Mouse (Mus musculus) kidney, embryonic 14.5 days (tissue): ENCODE measurements at regions not wholly inside any gene's neighbourhood (a gene's known extent, or its start where the extent isn't known, plus 50 kb on each side); places are given as distances from the start of the nearest gene placed in this dataset.

ENCODE experiments used
- ATAC-seq: fragments of 200-750 bp; cut with Nextera tagmentation; 2 replicates; pipeline ENCODE4 v1.8.0; 2017; ENCODE audit warnings: moderate number of reproducible peaks, mild to moderate bottlenecking, moderate TSS enrichment, moderate library complexity; ENCODE audit not compliant: low FRiP score, low TSS enrichment
- H3K27ac ChIP-seq: fragments of 300-500 bp; sonication (generic); 2 replicates; pipeline ENCODE4 v1.5.1; 2014; ENCODE audit warnings: low read depth, mild to moderate bottlenecking, low read length, moderate library complexity, mixed read lengths
- H3K27me3 ChIP-seq: fragments of 300-500 bp; sonication (generic); 2 replicates; pipeline ENCODE4 v1.6.1; 2014; ENCODE audit warnings: mild to moderate bottlenecking, low read length; ENCODE audit not compliant: control insufficient read depth, insufficient read depth
- H3K36me3 ChIP-seq: fragments of 300-500 bp; sonication (generic); 2 replicates; pipeline ENCODE4 v1.6.1; 2014; ENCODE audit warnings: low read length, mixed read lengths; ENCODE audit not compliant: control insufficient read depth, insufficient read depth
- H3K4me1 ChIP-seq: fragments of 300-500 bp; sonication (generic); 2 replicates; pipeline ENCODE4 v1.6.1; 2014; ENCODE audit warnings: low read length, mixed read lengths; ENCODE audit not compliant: control insufficient read depth, insufficient read depth
- H3K4me2 ChIP-seq: fragments of 300-500 bp; sonication (generic); replicated peaks from 2 replicates; pipeline ENCODE4 v1.6.1; 2014; ENCODE audit warnings: low read depth, mild to moderate bottlenecking, low read length
- H3K4me3 ChIP-seq: fragments of 300-500 bp; sonication (generic); 2 replicates; pipeline ENCODE4 v1.5.1; 2014; ENCODE audit warnings: mild to moderate bottlenecking, low read length
- H3K9ac ChIP-seq: fragments of 300-500 bp; sonication (generic); 2 replicates; pipeline ENCODE4 v1.6.1; 2014; ENCODE audit warnings: low read depth, mild to moderate bottlenecking, low read length, moderate library complexity
- H3K9me3 ChIP-seq: fragments of 300-500 bp; sonication (generic); 2 replicates; pipeline ENCODE4 v1.6.1; 2016; ENCODE audit warnings: low read length; ENCODE audit not compliant: control insufficient read depth
- WGBS: fragments of 180-500 bp; shearing (Covaris S2); extraction: QIAGEN DNeasy Blood & Tissue Kit; methylation state at CpG from one replicate; pipeline ENCODE4 v1.1.7; 2014; 5-methylcytosine and 5-hydroxymethylcytosine counted together

DNA sequence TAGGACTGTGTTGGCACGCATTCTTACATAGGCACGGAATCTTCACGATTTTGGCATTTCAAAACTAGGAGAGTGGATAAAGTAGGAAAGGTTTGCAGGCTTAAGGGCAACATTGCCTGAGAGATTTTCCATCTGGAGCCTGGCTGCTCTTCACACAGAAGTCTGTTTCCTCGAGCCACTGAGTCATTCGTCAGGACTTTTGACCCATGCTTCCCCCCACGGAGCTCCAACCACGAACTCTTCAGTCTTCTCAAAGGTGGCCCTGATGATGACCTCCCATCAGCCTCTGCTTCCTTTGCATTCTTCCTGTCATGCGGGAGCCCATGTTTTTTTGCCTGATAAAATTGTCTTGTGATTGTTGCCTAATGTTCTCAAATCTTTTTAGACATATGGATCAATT lies 365.5 kb upstream of the Slc35b3 start:
- 52% methylated on average over 8 of the region's 8 CpGs for WGBS
- Histone ChIP-seq H3K36me3 (no peaks in the 10 kb centered on the region), H3K9ac (no peak overlapping the region), H3K4me2 (no peak overlapping the region), H3K4me3 (no peak overlapping the region), H3K4me1 (no peaks in the 10 kb centered on the region), H3K27me3 (no peaks in the 10 kb centered on the region), H3K27ac (no peak overlapping the region), H3K9me3 (no peaks in the 10 kb centered on the region)
- ATAC-seq: no peak

DNA sequence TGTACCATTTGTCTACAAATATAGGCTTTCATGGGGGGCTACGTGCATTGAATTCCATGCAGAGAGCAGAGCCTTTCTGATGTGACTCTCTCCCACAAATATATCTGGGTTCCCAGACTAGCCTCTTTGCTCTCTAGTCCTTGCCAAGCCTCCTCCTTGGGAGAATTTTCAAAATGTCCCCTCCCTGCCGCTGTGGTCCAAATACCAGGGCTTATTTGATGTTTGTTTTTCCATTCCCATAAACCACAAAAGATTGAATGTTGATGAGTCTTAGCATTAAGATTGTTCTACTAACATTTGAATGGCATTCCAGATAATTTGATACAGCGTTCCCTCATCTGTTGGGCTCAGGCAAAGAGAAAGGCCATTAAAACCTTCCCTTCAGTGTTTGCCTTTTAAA lies 360.4 kb upstream of the Slc35b3 start:
- Histone ChIP-seq H3K9ac (no peak overlapping the region), H3K27me3 (no peaks in the 10 kb centered on the region), H3K9me3 (no peaks in the 10 kb centered on the region), H3K4me1 (no peaks in the 10 kb centered on the region), H3K4me3 (no peak overlapping the region), H3K36me3 (no peaks in the 10 kb centered on the region), H3K4me2 (no peak overlapping the region), H3K27ac (no peak overlapping the region)
- WGBS: 84% methylated on average over 3 of the region's 3 CpGs
- ATAC-seq: no peak

DNA sequence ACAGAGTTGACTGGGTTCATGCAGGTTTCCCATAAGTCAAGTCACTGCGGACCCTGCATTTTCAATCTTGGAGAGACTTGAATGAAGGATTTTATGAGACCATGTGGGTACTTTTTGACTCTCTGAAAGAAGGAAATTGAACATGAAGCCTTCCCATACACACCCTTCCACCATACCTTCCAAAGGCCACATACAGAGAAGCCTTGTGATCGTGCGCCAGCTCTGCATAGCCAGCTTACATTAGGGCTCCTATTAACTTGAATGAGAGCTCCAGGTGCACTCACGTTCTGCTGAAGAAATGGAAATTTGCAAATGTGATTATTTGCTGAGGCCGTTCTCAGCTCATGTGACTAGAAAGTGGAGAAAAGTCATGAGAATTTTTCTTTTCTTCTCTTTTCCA lies 349.1 kb upstream of the Slc35b3 start:
- no peaks in the 10 kb centered on the region for H3K9me3 ChIP-seq
- H3K36me3 ChIP-seq: no peaks in the 10 kb centered on the region
- H3K4me3 ChIP-seq: no peak overlapping the region
- no peak overlapping the region for H3K27ac ChIP-seq
- 91% methylated on average over 5 of the region's 5 CpGs for WGBS
- H3K4me2 ChIP-seq: no peak overlapping the region
- no peak overlapping the region for H3K9ac ChIP-seq
- no peak for ATAC-seq
- no peaks in the 10 kb centered on the region for H3K27me3 ChIP-seq
- H3K4me1 ChIP-seq: no peaks in the 10 kb centered on the region

DNA sequence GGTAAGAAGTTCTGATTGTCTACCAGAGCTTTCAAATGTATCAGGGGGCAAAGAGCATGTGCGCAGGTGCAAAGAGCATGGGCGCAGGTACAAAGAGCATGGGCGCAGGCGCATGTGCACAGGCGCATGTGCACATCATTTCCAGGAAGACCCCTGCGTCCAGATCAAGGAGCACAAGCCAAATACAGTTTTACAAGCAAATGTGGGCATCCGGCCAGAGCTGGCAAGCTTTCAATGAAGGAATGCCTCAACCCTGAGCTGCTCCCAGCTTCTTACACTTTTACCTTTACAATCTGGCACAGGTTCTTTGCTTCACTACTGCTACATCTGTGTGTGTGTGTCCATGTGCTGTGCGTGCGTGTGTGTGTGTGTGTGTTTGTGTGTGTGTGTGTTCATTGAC lies 347.2 kb upstream of the Slc35b3 start:
- WGBS: 92% methylated on average over 9 of the region's 9 CpGs
- Histone ChIP-seq H3K4me3 (no peak overlapping the region), H3K27me3 (no peaks in the 10 kb centered on the region), H3K4me2 (no peak overlapping the region), H3K36me3 (no peaks in the 10 kb centered on the region), H3K9me3 (no peaks in the 10 kb centered on the region), H3K27ac (no peak overlapping the region), H3K9ac (no peak overlapping the region), H3K4me1 (no peaks in the 10 kb centered on the region)
- no peak for ATAC-seq

DNA sequence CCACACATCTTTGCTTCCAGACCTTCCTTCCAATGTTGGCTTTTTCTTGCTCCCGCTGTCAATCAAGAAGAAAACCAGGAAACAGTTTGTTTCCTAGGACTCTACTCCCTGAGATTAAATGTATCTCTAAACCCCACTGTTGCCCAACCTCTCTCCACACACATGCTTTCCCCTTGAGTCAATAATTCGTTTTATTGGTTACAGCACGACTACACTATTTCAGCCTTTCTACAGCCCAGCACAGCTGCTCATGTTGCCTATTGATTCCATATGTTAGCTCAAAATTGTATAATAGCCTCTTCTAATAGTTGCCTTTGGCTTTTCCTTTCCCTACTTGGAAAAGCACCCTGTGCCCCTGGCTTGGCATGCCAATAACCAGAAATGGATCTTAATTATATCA lies 346.2 kb upstream of the Slc35b3 start:
- H3K4me2 ChIP-seq: no peak overlapping the region

DNA sequence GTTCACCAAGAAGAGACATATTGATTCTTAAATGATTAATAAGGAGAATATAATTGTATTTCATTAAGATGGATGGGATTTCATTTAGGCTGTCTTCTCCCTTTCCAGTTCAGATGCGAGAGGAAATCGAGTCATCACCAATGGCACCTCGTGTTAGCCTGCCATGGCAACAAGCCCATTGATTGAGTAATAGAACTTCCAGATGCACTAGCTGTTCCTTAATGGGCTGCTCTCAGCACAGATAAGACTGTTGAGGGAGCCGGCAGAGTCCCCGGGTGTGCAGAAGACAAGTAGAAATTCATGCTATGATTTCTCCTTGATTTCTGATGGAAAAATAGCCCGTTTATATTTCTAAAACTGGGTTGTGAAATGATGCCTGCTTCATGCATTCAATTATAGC lies 336.5 kb upstream of the Slc35b3 start:
- no peaks in the 10 kb centered on the region for H3K9me3 ChIP-seq
- H3K4me3 ChIP-seq: no peak overlapping the region
- 85% methylated on average over 6 of the region's 6 CpGs for WGBS
- H3K27me3 ChIP-seq: no peaks in the 10 kb centered on the region
- no peaks in the 10 kb centered on the region for H3K36me3 ChIP-seq
- H3K4me2 ChIP-seq: no peak overlapping the region
- no peak overlapping the region for H3K9ac ChIP-seq
- H3K4me1 ChIP-seq: no peaks in the 10 kb centered on the region
- no peak overlapping the region for H3K27ac ChIP-seq
- no peak for ATAC-seq

More for the DNA sequence above, 346.2 kb upstream of the Slc35b3 start:
- no peaks in the 10 kb centered on the region for H3K27me3 ChIP-seq
- no peaks in the 10 kb centered on the region for H3K4me1 ChIP-seq
- no peak overlapping the region for H3K27ac ChIP-seq
- no peaks in the 10 kb centered on the region for H3K9me3 ChIP-seq
- ATAC-seq: no peak
- H3K4me3 ChIP-seq: no peak overlapping the region
- H3K36me3 ChIP-seq: no peaks in the 10 kb centered on the region
- no peak overlapping the region for H3K9ac ChIP-seq
- WGBS: 72% methylated on average over 3 of the region's 3 CpGs

DNA sequence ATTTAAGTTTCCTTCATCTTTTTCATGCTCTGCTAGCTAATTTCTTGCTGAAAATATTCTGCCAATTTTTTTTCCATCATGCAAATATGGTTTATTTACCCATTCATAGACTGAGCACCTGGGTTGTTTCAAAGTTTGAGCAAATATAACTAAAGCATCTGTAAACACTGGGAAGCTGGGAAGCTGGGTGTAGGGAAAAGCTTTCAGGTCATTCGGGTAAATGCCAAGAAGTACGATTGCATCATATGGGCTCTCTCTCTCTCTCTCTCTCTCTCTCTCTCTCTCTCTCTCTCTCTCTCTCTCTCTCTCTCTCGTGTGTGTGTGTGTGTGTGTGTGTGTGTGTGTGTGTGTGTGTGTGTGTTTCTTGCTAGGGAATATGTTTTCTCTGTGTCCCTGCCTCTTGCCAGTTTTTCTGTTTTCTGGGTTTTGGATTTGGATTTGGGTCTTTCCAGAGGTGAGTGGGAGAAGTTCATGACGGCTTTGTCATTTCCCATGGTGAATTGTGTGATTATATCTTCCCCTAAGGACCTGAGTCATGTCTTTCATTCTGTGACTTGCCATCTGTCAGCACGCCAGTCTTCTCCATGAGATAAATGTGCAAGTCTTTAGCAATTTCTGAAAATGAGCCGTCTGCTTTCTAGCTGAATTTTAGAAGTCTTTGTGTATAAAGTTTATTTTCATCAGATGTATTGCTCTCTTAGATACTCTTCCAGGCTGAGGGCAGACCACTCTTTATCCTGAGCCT lies 329.7 kb upstream of the Slc35b3 start:
- Histone ChIP-seq H3K27ac (no peak overlapping the region), H3K9me3 (no peaks in the 10 kb centered on the region), H3K4me2 (no peak overlapping the region), H3K36me3 (no peaks in the 10 kb centered on the region), H3K27me3 (no peaks in the 10 kb centered on the region), H3K9ac (no peak overlapping the region), H3K4me3 (no peak overlapping the region), H3K4me1 (no peaks in the 10 kb centered on the region)
- WGBS: 78% methylated on average over 5 of the region's 6 CpGs
- ATAC-seq: no peak

DNA sequence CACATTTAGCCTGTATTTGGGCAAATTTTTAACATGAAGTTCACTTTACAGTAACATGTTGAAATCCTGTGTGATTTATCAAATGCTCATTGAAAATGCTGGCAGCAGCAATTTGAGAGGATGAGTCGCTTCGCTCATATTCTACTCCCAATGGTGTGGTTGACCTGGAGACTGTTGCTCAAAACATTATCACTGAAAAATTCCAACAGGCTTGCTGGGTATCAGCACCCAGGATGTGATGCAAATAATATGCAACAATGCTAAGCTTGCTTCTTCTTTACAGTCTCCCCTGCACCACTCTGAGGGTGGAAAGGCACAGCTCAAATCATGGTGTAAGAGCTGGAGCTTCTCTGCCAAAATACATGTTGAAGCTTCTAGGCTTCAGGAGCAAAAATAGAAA lies 321.6 kb upstream of the Slc35b3 start:
- no peak for ATAC-seq
- Histone ChIP-seq H3K27me3 (no peaks in the 10 kb centered on the region), H3K4me3 (no peak overlapping the region), H3K9ac (no peak overlapping the region), H3K36me3 (no peaks in the 10 kb centered on the region), H3K27ac (no peak overlapping the region), H3K4me1 (no peaks in the 10 kb centered on the region), H3K4me2 (no peak overlapping the region), H3K9me3 (no peaks in the 10 kb centered on the region)
- 91% methylated on average over 2 of the region's 2 CpGs for WGBS

DNA sequence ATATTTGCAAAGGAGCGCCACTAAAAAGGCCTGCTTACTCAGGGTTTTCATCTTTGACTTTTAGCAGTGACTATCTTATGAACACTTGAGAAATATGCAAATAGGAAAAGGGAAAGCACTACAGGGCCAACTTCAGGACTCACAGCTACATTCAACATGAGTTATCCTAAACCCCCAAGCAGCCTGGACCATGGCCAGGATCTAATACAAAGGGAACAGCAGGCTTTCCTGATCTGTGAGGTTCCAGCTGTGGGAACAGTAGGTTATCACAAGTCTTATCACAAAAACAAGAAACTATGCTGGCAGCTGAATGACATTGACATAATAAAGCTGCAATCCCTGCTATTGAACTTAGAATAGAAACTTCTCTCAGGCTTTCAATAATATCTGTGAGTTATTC lies 317.4 kb upstream of the Slc35b3 start:
- Histone ChIP-seq H3K27ac (no peak overlapping the region), H3K4me1 (no peaks in the 10 kb centered on the region), H3K9ac (no peak overlapping the region), H3K27me3 (no peaks in the 10 kb centered on the region), H3K4me3 (no peak overlapping the region), H3K4me2 (no peak overlapping the region), H3K36me3 (no peaks in the 10 kb centered on the region), H3K9me3 (no peaks in the 10 kb centered on the region)
- WGBS: 90% methylated on average over 1 of the region's 1 CpGs
- ATAC-seq: no peak
